Mouse (Mus musculus) bone marrow, adult 2 months (tissue): ENCODE data around the gene Srgn. TPM values are rescaled to one million over a fixed set of nuclear protein-coding genes. Genes with fewer than 3 reads are reported as not detected.

Experiments
- H3K27ac ChIP-seq: fragments of 200-500 bp; 2 replicates; pipeline ENCODE4 v1.5.1; 2012; ENCODE audit warnings: low read depth, mild to moderate bottlenecking, control low read depth, inconsistent platforms, low read length; ENCODE audit not compliant: control insufficient read depth, poor library complexity, insufficient read depth
- H3K4me1 ChIP-seq: fragments of 200-500 bp; 2 replicates; pipeline ENCODE4 v1.6.1; 2011; ENCODE audit warnings: low read length; ENCODE audit not compliant: control insufficient read depth, insufficient read depth
- H3K4me3 ChIP-seq: fragments of 200-500 bp; replicated peaks from 2 replicates; pipeline ENCODE3; 2011; ENCODE audit warnings: mild to moderate bottlenecking, low read depth, low read length, control low read depth; ENCODE audit not compliant: control insufficient read depth
- CTCF ChIP-seq: fragments of 200-500 bp; IDR thresholded peaks from 2 replicates; pipeline ENCODE4 v1.5.1; 2011; ENCODE audit warnings: low read length, control low read depth; ENCODE audit not compliant: control insufficient read depth, insufficient read depth
- POLR2A ChIP-seq: fragments of 200-500 bp; IDR thresholded peaks from 2 replicates; pipeline ENCODE4 v1.6.1; 2011; ENCODE audit warnings: low read depth, mild to moderate bottlenecking, control low read depth, low read length, borderline replicate concordance; ENCODE audit not compliant: control insufficient read depth
- WGBS: fragments of 180-500 bp; shearing (Covaris S2); methylation state at CpG from one replicate; pipeline ENCODE4 v1.1.7; 2018; 5-methylcytosine and 5-hydroxymethylcytosine counted together
- polyA plus RNA-seq: library from polyadenylated mRNA; stranded (reverse); fragments of >200 nt; gene quantifications from 2 replicates; pipeline ENCODE4 v1.2.4, GENCODE M21; 2011; ENCODE audit warnings: low replicate concordance; ENCODE audit not compliant: missing spikeins, insufficient read depth, insufficient read length

Gene Srgn
- polyA plus RNA-seq, 1 experiment: 72.9 TPM

DNA sequence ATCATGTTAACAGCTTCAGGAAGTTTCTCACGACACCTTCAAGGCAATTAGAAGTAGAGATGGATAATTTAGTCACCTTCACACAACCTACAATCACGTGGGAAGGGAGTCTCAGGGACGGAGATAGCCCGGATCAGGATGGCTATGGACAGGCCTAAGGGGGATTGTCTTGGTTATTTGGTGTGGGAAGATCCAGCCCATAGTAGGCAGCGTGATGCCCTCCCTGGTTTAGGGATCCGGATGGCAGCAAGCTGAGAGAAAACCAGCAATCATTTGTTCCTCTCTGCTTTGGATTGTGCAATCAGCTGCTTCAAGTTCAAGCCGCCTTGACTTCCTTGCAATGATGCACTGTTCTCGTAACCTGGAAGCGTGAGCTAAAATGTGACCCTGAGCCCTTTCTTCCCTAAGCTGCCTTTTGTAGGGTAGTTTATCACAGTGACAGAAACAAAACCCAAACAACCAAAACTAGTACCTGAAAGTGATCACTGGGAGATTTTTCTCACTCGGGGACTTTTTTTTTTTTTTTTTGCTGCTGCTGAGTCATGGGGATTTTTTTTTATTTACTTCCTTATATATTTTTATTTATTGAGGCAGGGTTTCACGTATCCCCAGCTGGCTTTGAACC lies 18.1 kb downstream of the Srgn start:
- H3K27ac ChIP-seq: peak overlapping the region; percentile 95
- peak overlapping the region; percentile 40 for H3K4me3 ChIP-seq
- WGBS: 33% methylated on average over 11 of the region's 11 CpGs
- TF ChIP-seq POLR2A: 0 out of 2 replicates have a peak, but pooled peaks have one; percentile 19
- no peak for TF ChIP-seq CTCF
- peaks cover 3% of the 10 kb centered on the region; the same call in 1 of the 2 replicates for H3K4me1 ChIP-seq

DNA sequence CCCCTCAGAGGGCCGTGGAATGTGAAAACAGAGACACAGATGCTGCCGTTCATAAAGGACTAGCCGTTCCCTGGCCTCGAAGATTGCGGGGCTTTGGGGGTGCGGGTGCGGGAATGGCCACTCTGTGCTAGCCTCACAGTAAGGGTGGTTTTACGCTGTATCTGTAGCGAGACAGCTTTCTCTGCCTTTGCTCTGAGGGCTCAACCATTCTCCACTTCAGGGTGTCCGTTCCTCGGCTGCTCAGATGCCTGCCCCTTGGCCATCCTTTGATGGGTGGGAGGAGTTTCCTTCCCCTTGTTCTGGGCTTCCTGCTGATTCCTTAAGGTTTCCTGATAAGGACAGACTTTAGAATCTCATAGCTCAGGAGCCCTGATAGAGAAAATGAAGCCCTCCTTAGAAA lies 18.8 kb downstream of the Srgn start:
- Histone ChIP-seq H3K4me1 (peaks cover 3% of the 10 kb centered on the region; the same call in 1 of the 2 replicates), H3K4me3 (peak overlapping the region; percentile 58), H3K27ac (peak overlapping the region; percentile 95)
- WGBS: under 1% methylated on average over 11 of the region's 11 CpGs
- TF ChIP-seq CTCF (no peak), POLR2A (no peak)

GRCm38 (mm10) chr10:62507591-62508308 lies 19.5 kb downstream of the Srgn start:
- Histone ChIP-seq H3K27ac (peak overlapping the region; percentile 95), H3K4me3 (peak overlapping the region; percentile 77), H3K4me1 (peaks cover 4% of the 10 kb centered on the region; the same call in 1 of the 2 replicates)
- TF ChIP-seq POLR2A (peak; percentile 95), CTCF (no peak)
- 1% methylated on average over 18 of the region's 18 CpGs for WGBS

- no peak for TF ChIP-seq CTCF
- TF ChIP-seq POLR2A: no peak
- WGBS: 1% methylated on average over 4 of the region's 4 CpGs
- Histone ChIP-seq H3K4me1 (peaks cover 5% of the 10 kb centered on the region; the same call in 1 of the 2 replicates), H3K27ac (peak overlapping the region; percentile 70), H3K4me3 (peak overlapping the region; percentile 77)
Measured at GRCm38 (mm10) chr10:62507071-62507470, 20.2 kb downstream of the Srgn start.

DNA sequence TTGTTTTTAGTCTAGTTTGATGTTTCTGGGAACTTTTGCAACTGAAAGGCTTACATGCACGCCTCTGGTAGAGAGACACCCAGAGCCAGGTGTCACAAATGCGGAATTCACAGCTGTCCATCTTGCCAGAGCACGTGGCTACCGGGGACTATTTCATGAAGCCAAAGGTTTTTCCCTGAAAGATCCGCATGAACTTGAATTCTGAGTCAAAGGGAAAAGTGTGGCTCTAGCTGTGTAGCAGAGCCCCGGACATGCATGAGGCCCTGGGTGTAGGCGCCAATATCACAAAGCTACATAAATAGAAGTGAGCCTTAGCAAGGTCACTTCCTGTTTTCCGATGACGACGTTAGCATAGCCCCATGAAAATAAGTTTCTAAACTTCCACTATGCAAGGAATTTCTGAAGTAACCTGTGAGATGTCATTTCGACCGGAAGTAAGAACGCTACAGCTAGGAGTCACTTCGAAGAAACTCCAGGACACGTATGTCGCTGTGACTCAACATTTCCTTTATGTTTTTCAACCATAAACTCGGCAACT lies 21.2 kb downstream of the Srgn start:
- H3K4me1 ChIP-seq: peaks cover 4% of the 10 kb centered on the region; the same call in 1 of the 2 replicates
- TF ChIP-seq POLR2A (0 out of 2 replicates have a peak, but pooled peaks have one; percentile 33), CTCF (no peak)
- peak overlapping the region; percentile 95 for H3K27ac ChIP-seq
- under 1% methylated on average over 17 of the region's 17 CpGs for WGBS
- peak overlapping the region; percentile 51 for H3K4me3 ChIP-seq

- Histone ChIP-seq H3K27ac (peak overlapping the region; percentile 95), H3K4me3 (peak overlapping the region; percentile 51), H3K4me1 (peaks cover 6% of the 10 kb centered on the region; the same call in 1 of the 2 replicates)
- TF ChIP-seq POLR2A (no peak), CTCF (no peak)
- 14% methylated on average over 9 of the region's 9 CpGs for WGBS
Measured at GRCm38 (mm10) chr10:62505224-62505983, 21.8 kb downstream of the Srgn start.

DNA sequence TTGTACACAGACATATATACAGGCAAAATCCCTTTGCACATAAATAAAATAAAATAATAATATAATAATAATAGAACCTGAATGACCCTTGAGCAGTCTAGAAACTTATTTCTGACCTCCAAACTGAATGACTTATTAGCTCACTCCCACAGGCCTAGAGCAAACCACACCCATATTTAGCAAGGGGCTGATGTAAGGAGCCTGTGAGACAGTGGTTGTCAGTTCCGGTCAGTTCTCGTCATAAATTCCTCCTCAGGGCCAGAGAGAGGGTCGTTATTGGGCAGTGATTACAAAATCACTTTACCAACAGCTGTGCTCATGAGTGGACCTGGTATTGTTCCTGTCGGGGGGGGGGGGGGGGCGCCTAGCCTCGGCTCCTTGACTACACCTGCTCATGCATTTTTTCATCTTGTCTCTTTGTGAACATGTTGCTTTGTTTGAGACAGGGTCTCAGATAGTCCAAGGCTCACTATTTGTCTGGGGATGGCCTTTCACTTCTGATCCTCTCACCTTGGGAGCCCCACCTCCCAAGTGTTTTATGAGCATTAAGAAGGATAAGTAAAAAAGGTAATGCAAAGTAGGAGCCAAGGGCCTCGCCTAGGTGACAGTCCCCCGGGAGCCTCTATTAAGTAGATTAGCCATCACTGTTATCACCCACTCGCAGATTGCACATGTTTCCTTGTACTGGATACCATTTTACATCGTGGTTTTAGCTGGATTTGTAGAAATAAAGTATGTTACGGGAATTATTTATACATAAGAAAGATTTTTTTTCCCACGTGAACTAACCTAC lies 23.2 kb downstream of the Srgn start:
- H3K4me1 ChIP-seq: peaks cover 6% of the 10 kb centered on the region; the same call in 1 of the 2 replicates
- no peak overlapping the region for H3K4me3 ChIP-seq
- no peak for TF ChIP-seq CTCF
- no peak for TF ChIP-seq POLR2A
- WGBS: 6% methylated on average over 12 of the region's 12 CpGs
- H3K27ac ChIP-seq: peak overlapping the region; percentile 54

DNA sequence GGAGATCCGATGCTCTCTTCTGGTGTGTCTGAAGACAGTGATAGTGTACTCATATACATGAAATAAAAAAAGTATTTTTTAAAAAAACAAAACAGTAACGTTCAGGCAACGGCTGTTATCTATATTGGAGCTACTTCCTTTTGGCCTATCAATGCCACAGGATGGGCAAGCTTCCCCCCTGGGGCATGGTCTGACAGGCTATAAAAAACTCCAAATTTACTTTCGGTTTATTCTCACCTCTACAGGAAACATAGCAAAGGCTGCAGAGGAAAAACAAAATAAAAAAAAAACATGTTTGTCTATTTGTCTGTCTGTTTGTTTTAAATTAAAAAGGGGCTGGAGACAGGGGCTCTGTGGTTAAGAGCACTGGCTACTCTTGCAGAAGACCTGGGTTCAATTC lies 23.9 kb downstream of the Srgn start:
- 0% methylated on average over 4 of the region's 4 CpGs for WGBS
- Histone ChIP-seq H3K4me1 (peaks cover 6% of the 10 kb centered on the region; the same call in 1 of the 2 replicates), H3K4me3 (no peak overlapping the region), H3K27ac (peak overlapping the region; percentile 54; the same call in 1 of the 2 replicates)
- TF ChIP-seq POLR2A (no peak), CTCF (no peak)
